Mouse (Mus musculus) C2C12 (cell line): ENCODE results near the gene Bpifa6. TPM values are rescaled to one million over a fixed set of nuclear protein-coding genes. Genes with fewer than 3 reads are reported as not detected.

Experiments
- H3K27me3 ChIP-seq: one replicate; pipeline ENCODE4 v1.6.1; 2011; ENCODE audit not compliant: control insufficient read depth, insufficient read depth, insufficient read length
- H3K36me3 ChIP-seq: one replicate; pipeline ENCODE4 v1.6.1; 2011; ENCODE audit not compliant: control insufficient read depth, insufficient read depth
- H3K4me3 ChIP-seq: one replicate; pipeline ENCODE4 v1.5.1; 2011; ENCODE audit warnings: mild to moderate bottlenecking, control low read depth; ENCODE audit not compliant: poor library complexity, insufficient read depth, severe bottlenecking
- H3K79me2 ChIP-seq: one replicate; pipeline ENCODE4 v1.6.1; 2011; ENCODE audit not compliant: control insufficient read depth, insufficient read depth
- H3K79me3 ChIP-seq: one replicate; pipeline ENCODE4 v1.6.1; 2011; ENCODE audit warnings: low read depth, control low read depth
- H3ac ChIP-seq: one replicate; pipeline ENCODE3; 2011; ENCODE audit warnings: low read depth; ENCODE audit not compliant: control insufficient read depth, insufficient read length
- CEBPB ChIP-seq: IDR thresholded peaks from one replicate; pipeline ENCODE4 v1.6.1; 2011; ENCODE audit warnings: low read depth, mild to moderate bottlenecking, control low read depth, moderate library complexity
- CTCF ChIP-seq: IDR thresholded peaks from one replicate; pipeline ENCODE4 v1.5.1; 2011; ENCODE audit not compliant: control insufficient read depth, insufficient read depth, insufficient read length
- FOSL1 ChIP-seq: IDR thresholded peaks from one replicate; pipeline ENCODE4 v1.8.0; 2011; ENCODE audit warnings: mild to moderate bottlenecking, low read length; ENCODE audit not compliant: poor library complexity, insufficient read depth, severe bottlenecking
- MAX ChIP-seq: IDR thresholded peaks from one replicate; pipeline ENCODE4 v1.6.1; 2011; ENCODE audit warnings: mild to moderate bottlenecking, control low read depth
- MYOD1 ChIP-seq: IDR thresholded peaks from one replicate; pipeline ENCODE4 v1.6.1; 2011; ENCODE audit warnings: low read depth; ENCODE audit not compliant: control insufficient read depth, insufficient read length
- MYOG ChIP-seq: IDR thresholded peaks from one replicate; pipeline ENCODE4 v1.6.1; 2011; ENCODE audit not compliant: control insufficient read depth, insufficient read length; ENCODE audit errors: extremely low read depth
- USF1 ChIP-seq: IDR thresholded peaks from one replicate; pipeline ENCODE4 v1.6.1; 2011; ENCODE audit warnings: low read depth, mild to moderate bottlenecking, control low read depth, moderate library complexity
- polyA plus RNA-seq: library from polyadenylated mRNA; unstranded; fragments of >200 nt; fragmentation: generic; extraction: Trizol; gene quantifications from one replicate; pipeline ENCODE4 v1.2.1, GENCODE M21; 2012; ENCODE audit warnings: missing spikeins

Gene Bpifa6
- polyA plus RNA-seq, 1 experiment: not detected

DNA sequence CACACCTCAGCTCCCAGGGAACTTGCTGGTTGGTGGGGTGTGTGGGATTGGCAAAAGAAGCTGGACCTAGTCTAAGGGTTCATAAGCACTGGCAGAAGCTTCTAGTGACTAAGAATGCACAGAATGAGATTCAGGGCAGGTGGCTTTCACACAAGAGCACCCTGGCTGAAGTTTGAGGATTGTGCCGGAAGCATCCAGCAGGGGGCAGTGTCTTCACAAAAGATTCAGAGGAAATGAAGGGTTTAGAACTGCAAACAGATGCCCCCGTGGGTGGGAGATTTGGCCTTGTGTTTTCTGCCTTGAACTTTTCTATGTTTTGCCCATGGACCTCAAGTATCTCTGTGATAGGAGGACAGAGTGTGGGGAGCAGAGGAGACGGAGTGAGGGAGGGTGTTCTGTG lies 31.2 kb upstream of the Bpifa6 start:
- Histone ChIP-seq H3K27me3 (no peaks in the 10 kb centered on the region), H3ac (no peak overlapping the region), H3K36me3 (no peaks in the 10 kb centered on the region), H3K4me3 (no peak overlapping the region), H3K79me2 (no peaks in the 10 kb centered on the region), H3K79me3 (no peaks in the 10 kb centered on the region)
- TF ChIP-seq MYOD1 (no peak), CEBPB (no peak), USF1 (no peak), FOSL1 (no peak), MAX (no peak), CTCF (peak; percentile 10), MYOG (no peak)

DNA sequence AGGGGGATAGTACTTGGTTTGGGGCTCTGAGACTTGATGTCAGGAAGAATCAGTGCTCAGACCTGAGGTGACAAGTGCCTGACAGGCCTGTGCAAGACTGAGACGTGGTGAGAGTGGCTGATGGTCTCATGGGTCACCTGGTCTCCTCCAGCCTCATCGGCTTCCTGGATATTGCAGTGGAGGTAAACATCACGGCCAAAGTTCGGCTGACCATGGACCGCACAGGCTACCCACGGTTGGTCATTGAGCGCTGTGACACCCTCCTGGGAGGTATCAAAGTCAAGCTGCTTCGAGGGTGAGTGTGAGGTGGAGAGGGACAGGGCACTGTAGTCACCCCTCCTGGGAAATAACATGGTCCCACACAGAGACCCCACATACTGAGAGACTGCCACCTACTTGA lies 30.2 kb upstream of the Bpifa6 start:
- no peak overlapping the region for H3ac ChIP-seq
- TF ChIP-seq CEBPB (no peak), USF1 (no peak), CTCF (no peak), MYOD1 (no peak), FOSL1 (no peak), MAX (no peak), MYOG (no peak)
- no peaks in the 10 kb centered on the region for H3K36me3 ChIP-seq

DNA sequence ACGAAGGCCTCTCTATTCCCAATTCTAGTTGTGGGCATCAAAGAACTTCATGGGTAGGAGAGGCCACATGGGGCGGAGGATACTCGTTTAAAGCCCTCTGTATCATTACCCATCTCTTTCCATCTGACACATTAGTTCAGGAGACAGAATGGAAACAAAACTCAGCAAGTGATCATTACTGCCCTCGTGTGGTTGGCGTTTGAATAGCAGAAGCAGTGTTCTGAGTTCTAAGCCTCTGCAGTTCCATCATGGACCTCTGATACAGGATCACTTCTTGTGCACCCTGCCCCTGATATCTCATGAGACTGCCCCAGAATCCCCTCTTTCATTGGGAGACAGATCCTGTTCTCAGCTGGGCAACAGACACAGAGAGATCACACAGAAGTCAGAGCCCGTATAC lies 21.8 kb upstream of the Bpifa6 start:
- Histone ChIP-seq H3K27me3 (no peaks in the 10 kb centered on the region), H3K79me3 (no peaks in the 10 kb centered on the region), H3K4me3 (no peak overlapping the region), H3K79me2 (no peaks in the 10 kb centered on the region), H3ac (no peak overlapping the region), H3K36me3 (no peaks in the 10 kb centered on the region)
- TF ChIP-seq CTCF: peak; percentile 63
- no peak for TF ChIP-seq CEBPB

More for the DNA sequence above, 30.2 kb upstream of the Bpifa6 start:
- no peaks in the 10 kb centered on the region for H3K79me3 ChIP-seq
- no peaks in the 10 kb centered on the region for H3K27me3 ChIP-seq
- no peaks in the 10 kb centered on the region for H3K79me2 ChIP-seq
- no peak overlapping the region for H3K4me3 ChIP-seq

DNA sequence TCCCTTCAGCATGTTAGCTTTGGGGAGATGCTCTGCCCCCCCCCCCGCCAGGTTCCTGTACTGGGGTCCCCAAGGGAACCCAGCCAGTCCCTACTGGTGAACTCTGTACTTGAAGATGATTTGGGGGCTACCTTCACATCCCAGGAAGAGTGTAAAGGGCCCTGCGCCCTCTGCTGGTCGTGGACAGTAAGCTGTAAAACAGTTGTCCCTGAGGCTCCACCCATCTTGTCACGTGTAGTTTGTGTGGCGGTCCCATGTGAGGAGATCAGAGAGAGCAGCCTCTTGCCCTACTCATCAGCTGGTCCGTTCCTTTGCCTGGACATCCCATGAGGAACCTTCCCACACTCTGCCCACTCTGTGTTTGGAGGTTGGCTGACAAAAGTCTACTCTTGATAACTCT lies 20.9 kb upstream of the Bpifa6 start:
- Histone ChIP-seq H3ac (no peak overlapping the region), H3K4me3 (no peak overlapping the region), H3K27me3 (no peaks in the 10 kb centered on the region), H3K79me2 (no peaks in the 10 kb centered on the region), H3K36me3 (no peaks in the 10 kb centered on the region), H3K79me3 (no peaks in the 10 kb centered on the region)
- TF ChIP-seq USF1 (peak; percentile 76), CTCF (no peak)

DNA sequence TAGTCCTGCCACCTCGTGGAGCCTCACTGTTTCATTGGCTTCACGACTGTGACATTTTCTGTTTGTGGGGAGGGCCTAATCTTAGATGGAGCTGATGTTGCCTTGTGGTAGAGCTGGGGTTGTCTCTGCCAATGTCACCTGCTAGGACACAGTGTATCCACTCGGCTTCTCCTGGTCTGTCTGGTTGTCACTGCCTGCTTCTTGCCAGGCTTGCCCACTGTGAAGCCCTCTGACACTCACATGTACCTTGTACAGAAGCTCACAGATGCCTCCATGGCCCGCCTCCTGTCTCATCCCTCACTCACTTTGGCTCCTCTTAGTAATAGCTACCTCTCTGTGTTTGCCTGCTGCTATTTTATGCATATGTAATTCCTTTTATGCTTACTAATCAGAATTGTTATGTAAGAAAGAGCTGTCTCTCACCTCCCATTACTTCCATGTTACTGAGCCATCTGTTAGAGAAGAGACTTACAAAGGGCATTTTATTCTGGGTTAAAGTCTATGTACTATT lies 11.9 kb upstream of the Bpifa6 start:
- Histone ChIP-seq H3K36me3 (no peaks in the 10 kb centered on the region), H3K79me3 (no peaks in the 10 kb centered on the region), H3K27me3 (no peaks in the 10 kb centered on the region), H3K79me2 (no peaks in the 10 kb centered on the region), H3ac (no peak overlapping the region), H3K4me3 (no peak overlapping the region)
- no peak for TF ChIP-seq MYOD1
- TF ChIP-seq FOSL1: no peak
- no peak for TF ChIP-seq MYOG
- TF ChIP-seq CEBPB: no peak
- TF ChIP-seq USF1: no peak
- no peak for TF ChIP-seq MAX
- TF ChIP-seq CTCF: no peak

DNA sequence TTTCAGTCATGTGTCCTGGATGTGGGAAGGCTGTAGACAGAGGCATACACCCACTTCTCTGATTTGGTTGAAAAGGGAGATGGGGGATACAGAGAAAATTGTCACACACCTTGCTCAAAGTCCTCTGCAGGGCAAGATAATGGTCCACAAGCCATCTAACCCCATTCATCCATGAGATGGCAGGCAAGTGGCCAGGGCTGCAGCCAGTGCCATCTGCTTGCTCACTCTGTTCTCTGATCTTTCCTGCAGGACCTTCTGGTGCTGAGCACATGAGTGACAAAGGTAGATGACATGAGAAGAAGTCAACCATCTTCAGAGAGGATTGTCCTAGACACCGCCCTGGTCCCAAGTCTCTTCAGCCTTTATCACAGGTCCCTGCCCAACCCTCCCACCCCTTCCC lies 11.4 kb upstream of the Bpifa6 start:
- Histone ChIP-seq H3K36me3 (no peaks in the 10 kb centered on the region), H3K27me3 (no peaks in the 10 kb centered on the region), H3ac (no peak overlapping the region), H3K4me3 (no peak overlapping the region), H3K79me2 (no peaks in the 10 kb centered on the region), H3K79me3 (no peaks in the 10 kb centered on the region)
- TF ChIP-seq USF1 (no peak), MAX (no peak), MYOG (no peak), MYOD1 (no peak), CTCF (no peak), FOSL1 (no peak), CEBPB (no peak)
